Mouse (Mus musculus): ENCODE results near the gene Gm4305.
"Not testable (repeated sequence)": the region's sequence is repeated elsewhere in the genome, so short reads cannot be mapped to it uniquely, and the experiment has no call there.

The Gm4305 gene

DNA sequence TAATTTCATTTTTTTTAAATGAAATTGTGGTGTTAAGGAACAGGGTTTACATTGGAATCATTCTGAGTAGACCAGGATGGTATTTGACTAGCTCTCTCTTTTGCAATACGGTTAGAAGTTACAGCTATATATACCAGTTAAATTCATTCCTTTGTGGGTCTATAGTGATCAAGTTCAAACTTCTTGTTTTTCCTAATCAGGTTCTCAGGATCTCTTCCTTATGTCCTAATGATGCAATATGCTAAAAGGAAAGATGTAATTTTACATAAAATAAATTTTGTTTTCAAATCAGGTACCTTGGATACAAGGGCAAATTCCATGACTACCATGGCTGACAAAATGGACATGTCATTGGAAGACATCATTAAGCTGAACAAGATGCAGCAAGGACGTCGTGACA, at the start of gene Gm4305:
Gm4305 (plus strand) TSS at position 301 of the 400 bp plus-strand sequence.
- DNase-seq (ENCODE audit: low spot score in 2 of 2), result not testable (repeated sequence)

- not testable (repeated sequence) for DNase-seq (ENCODE audit: low spot score in 2 of 2)
Observed at GRCm38 (mm10) chr10:100335376-100335775, 15.5 kb upstream of the Gm4305 start, which contains the start of gene Gm4301. Gm4301 (plus strand) TSS chr10:100335676.

DNA sequence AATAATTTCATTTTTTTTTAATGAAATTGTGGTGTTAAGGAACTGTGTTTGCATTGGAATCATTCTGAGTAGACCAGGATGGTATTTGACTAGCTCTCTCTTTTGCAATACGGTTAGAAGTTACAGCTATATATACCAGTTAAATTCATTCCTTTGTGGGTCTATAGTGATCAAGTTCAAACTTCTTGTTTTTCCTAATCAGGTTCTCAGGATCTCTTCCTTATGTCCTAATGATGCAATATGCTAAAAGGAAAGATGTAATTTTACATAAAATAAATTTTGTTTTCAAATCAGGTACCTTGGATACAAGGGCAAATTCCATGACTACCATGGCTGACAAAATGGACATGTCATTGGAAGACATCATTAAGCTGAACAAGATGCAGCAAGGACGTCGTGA, 10.4 kb upstream of the Gm4305 start, which contains the start of gene Gm4302:
Gm4302 (plus strand) TSS at position 301 of the 400 bp plus-strand sequence.
- not testable (repeated sequence) for DNase-seq (ENCODE audit: low spot score in 2 of 2)

DNA sequence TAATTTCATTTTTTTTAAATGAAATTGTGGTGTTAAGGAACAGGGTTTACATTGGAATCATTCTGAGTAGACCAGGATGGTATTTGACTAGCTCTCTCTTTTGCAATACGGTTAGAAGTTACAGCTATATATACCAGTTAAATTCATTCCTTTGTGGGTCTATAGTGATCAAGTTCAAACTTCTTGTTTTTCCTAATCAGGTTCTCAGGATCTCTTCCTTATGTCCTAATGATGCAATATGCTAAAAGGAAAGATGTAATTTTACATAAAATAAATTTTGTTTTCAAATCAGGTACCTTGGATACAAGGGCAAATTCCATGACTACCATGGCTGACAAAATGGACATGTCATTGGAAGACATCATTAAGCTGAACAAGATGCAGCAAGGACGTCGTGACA, 5.2 kb upstream of the Gm4305 start, which contains the start of gene Gm4303:
Gm4303 (plus strand) TSS at position 301 of the 400 bp plus-strand sequence.
- not testable (repeated sequence) for DNase-seq (ENCODE audit: low spot score in 2 of 2)

DNA sequence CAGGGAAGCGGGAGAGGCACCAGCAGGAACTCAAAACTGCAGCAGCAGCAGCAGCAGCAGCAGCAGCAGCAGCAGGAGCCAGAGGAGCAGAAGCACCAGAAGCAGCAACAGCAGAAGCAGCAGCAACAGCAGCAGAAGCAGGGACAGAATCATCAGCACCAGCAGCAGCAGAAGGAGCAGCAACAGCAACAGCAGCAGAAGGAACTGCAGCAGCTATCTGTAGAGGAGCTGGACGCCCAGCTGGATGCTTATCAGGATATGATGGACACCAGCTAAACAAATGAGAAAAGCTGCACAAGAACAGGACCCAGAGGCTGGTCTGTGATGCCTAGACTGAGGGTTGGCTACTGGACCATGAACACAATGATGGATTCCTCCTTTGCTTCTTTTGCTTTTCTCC, 5.9 kb downstream of the Gm4305 start:
- DNase-seq (ENCODE audit: low spot score in 2 of 2), result peak; percentile 1 to 11

DNA sequence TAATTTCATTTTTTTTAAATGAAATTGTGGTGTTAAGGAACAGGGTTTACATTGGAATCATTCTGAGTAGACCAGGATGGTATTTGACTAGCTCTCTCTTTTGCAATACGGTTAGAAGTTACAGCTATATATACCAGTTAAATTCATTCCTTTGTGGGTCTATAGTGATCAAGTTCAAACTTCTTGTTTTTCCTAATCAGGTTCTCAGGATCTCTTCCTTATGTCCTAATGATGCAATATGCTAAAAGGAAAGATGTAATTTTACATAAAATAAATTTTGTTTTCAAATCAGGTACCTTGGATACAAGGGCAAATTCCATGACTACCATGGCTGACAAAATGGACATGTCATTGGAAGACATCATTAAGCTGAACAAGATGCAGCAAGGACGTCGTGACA, 10.1 kb downstream of the Gm4305 start, which contains the start of gene Gm4307:
Gm4307 (plus strand) TSS at position 301 of the 400 bp plus-strand sequence.
- DNase-seq (ENCODE audit: low spot score in 2 of 2), result not testable (repeated sequence)

- DNase-seq (ENCODE audit: low spot score in 2 of 2), result not testable (repeated sequence)
Observed at GRCm38 (mm10) chr10:100382460-100382859, 31.6 kb downstream of the Gm4305 start, which contains the start of gene Gm4312. Gm4312 (minus strand) TSS chr10:100382560.
